Mouse (Mus musculus) megakaryocyte, embryonic 14.5 days (primary cell): ENCODE results near the gene Glrx2.

Experiments used
- FLI1 ChIP-seq: IDR thresholded peaks from 2 replicates; pipeline ENCODE4 v1.6.1; 2012; ENCODE audit warnings: low read length, inconsistent platforms, mixed read lengths
- GATA1 ChIP-seq: IDR thresholded peaks from 3 replicates; pipeline ENCODE4 v1.6.1; 2012; ENCODE audit warnings: mixed read lengths, low read length, inconsistent platforms, borderline replicate concordance

DNA sequence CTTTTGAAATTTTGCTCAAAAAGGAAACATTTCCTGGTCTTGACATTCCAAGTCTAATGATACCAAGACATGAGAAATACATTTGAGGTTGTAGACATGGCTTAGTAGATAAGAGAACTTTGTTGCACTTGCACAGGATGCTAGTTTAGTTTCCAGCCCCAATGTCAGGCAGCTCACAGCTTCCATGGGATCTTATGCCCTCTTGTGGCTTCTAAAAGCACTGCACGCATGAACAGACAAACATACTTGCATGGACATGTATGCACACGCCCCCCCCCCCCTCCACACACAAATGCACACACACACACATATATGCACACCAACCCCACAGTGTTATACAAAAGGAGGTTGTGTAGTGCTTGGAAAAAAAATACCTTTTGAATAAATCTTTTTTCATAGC, 14.8 kb downstream of the Glrx2 start:
- TF ChIP-seq GATA1 (no peak), FLI1 (no peak)
